Mouse (Mus musculus): ENCODE data around the gene Ric3. TPM values are rescaled to one million over a fixed set of nuclear protein-coding genes. Genes with fewer than 3 reads are reported as not detected.

The Ric3 gene
- polyA plus RNA-seq, 1 experiment from 2014 or later = 1.1 TPM

DNA sequence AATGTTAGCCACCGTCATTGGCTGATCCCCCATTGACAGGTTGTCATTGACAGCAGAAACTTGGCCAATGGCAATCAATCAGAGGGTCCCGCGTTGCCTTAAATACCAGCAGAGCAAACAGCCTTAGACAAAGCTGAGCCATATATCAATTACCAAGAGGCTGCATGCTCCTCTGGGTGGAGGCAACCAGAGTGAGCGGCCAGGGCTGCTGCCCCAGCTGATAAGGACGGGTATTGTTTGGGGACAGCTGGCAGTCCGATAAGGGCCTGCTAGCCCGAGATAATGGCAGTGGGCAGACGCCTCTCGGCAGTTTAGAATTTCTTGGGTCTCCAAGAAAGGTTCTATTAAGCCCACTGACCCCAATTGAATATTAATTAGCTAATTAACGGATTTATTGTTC is 31.8 kb upstream of the Ric3 start:
- DNase-seq (ENCODE audit: low spot score) (peak; percentile 14), ATAC-seq (ENCODE audit: low FRiP score, low TSS enrichment) (no peak)
- TF ChIP-seq EP300 (optimal IDR thresholded peaks at IDR 0.05) (no peak), CTCF (IDR thresholded peaks at IDR 0.05; ENCODE audit: low read depth) (no peak)
- H3K27ac ChIP-seq (replicated peaks) = no peak overlapping the region
- H3K36me3 ChIP-seq (ENCODE audit: control insufficient read depth, insufficient read depth, low read length) = no peaks in the 10 kb centered on the region
- H3K4me3 ChIP-seq (ENCODE audit: low read depth, low read length) = no peak overlapping the region
- H3K9me3 ChIP-seq (ENCODE audit: control insufficient read depth, low read length) = no peaks in the 10 kb centered on the region
- H3K9ac ChIP-seq (ENCODE audit: low read length) = no peak overlapping the region
- no peak overlapping the region for H3K4me2 ChIP-seq (replicated peaks; ENCODE audit: low read depth)
- 27% methylated on average over 10 of the region's 10 CpGs for WGBS
- H3K4me1 ChIP-seq (replicated peaks; ENCODE audit: control insufficient read depth, insufficient read depth) = no peaks in the 10 kb centered on the region
- H3K27me3 ChIP-seq (ENCODE audit: control insufficient read depth, insufficient read depth, low read length) = no peaks in the 10 kb centered on the region

DNA sequence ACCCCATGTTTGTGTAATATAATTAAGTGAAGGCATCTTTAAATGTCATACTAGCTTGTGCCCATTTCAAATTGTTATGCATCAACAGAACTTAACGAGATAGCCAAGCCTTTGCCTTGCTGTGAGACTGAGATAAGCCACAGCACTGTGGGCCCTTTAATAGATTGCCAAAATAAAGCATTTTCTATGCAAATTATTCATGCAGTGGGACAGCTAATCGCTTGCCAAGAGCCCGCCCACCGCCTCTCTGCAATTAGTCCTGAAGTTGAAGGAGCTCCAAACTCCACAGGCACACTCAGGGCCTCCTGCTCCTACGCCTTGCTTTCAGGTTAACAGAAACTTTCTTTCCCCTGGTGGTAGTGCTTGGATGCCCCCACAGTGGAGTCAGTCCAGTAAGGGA is 27.9 kb upstream of the Ric3 start:
- Histone ChIP-seq H3K9me3 (ENCODE audit: control insufficient read depth, low read length) (no peaks in the 10 kb centered on the region), H3K27ac (replicated peaks) (no peak overlapping the region), H3K27me3 (ENCODE audit: control insufficient read depth, insufficient read depth, low read length) (no peaks in the 10 kb centered on the region), H3K4me3 (ENCODE audit: low read depth, low read length) (no peak overlapping the region), H3K4me1 (replicated peaks; ENCODE audit: control insufficient read depth, insufficient read depth) (no peaks in the 10 kb centered on the region), H3K36me3 (ENCODE audit: control insufficient read depth, insufficient read depth, low read length) (no peaks in the 10 kb centered on the region), H3K9ac (ENCODE audit: low read length) (no peak overlapping the region), H3K4me2 (replicated peaks; ENCODE audit: low read depth) (no peak overlapping the region)
- DNase-seq (ENCODE audit: low spot score) (peak; percentile 8), ATAC-seq (ENCODE audit: low FRiP score, low TSS enrichment) (no peak)
- 68% methylated on average over 5 of the region's 5 CpGs for WGBS
- TF ChIP-seq EP300 (optimal IDR thresholded peaks at IDR 0.05) (no peak), CTCF (IDR thresholded peaks at IDR 0.05; ENCODE audit: low read depth) (no peak)

DNA sequence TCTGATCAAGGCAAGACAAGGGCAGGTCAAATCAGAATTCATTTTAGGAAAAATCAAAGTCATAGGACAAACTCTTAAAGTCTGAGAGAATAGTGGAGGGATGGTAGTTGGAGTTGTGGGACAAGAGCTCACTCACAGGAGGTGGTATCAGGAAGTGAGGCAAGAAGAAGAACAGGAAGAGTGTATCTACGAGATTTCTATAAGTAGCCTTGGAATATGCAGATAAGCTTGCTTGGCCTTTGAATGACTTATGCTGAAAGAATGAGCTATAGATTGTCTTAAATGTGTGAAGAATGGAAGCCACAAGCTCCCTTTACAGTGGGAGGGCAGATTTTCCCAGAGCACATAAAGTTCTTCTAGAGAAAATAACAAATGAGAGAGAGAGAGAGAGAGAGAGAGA is 21.8 kb upstream of the Ric3 start:
- TF ChIP-seq EP300 (optimal IDR thresholded peaks at IDR 0.05) (no peak), CTCF (IDR thresholded peaks at IDR 0.05; ENCODE audit: low read depth) (no peak)

DNA sequence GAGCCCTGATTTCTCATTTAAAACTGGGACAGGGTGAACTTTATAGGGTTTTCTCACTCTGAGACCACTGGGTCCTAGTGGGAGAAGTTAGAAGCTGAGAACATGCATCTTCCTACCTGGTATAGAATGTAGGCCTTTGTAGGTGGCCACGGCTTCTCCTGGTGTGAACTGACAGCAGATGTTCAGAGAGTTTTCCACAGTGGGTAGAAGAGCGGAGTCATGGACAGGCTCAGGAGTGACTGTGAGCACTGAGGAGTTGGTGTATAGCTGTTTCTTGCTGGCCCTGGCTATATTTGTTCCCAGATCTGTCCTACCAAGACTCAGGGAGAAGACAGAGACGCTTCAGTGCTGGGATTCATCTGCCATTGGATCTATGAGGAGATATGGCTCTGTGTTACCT is 18.0 kb upstream of the Ric3 start:
- no peaks in the 10 kb centered on the region for H3K27me3 ChIP-seq (ENCODE audit: control insufficient read depth, insufficient read depth, low read length)
- WGBS = 80% methylated on average over 3 of the region's 3 CpGs
- no peak overlapping the region for H3K9ac ChIP-seq (ENCODE audit: low read length)
- no peak overlapping the region for H3K27ac ChIP-seq (replicated peaks)
- H3K4me2 ChIP-seq (replicated peaks; ENCODE audit: low read depth) = no peak overlapping the region
- no peaks in the 10 kb centered on the region for H3K9me3 ChIP-seq (ENCODE audit: control insufficient read depth, low read length)
- DNase-seq (ENCODE audit: low spot score) = no peak
- ATAC-seq (ENCODE audit: low FRiP score, low TSS enrichment) = no peak
- H3K36me3 ChIP-seq (ENCODE audit: control insufficient read depth, insufficient read depth, low read length) = no peaks in the 10 kb centered on the region
- H3K4me3 ChIP-seq (ENCODE audit: low read depth, low read length) = no peak overlapping the region
- H3K4me1 ChIP-seq (replicated peaks; ENCODE audit: control insufficient read depth, insufficient read depth) = no peaks in the 10 kb centered on the region
- no peak for TF ChIP-seq EP300 (optimal IDR thresholded peaks at IDR 0.05)

More for the DNA sequence above, 21.8 kb upstream of the Ric3 start:
- Histone ChIP-seq H3K9me3 (ENCODE audit: control insufficient read depth, low read length) (no peaks in the 10 kb centered on the region), H3K9ac (ENCODE audit: low read length) (no peak overlapping the region), H3K4me2 (replicated peaks; ENCODE audit: low read depth) (no peak overlapping the region), H3K4me1 (replicated peaks; ENCODE audit: control insufficient read depth, insufficient read depth) (no peaks in the 10 kb centered on the region), H3K27me3 (ENCODE audit: control insufficient read depth, insufficient read depth, low read length) (no peaks in the 10 kb centered on the region), H3K36me3 (ENCODE audit: control insufficient read depth, insufficient read depth, low read length) (no peaks in the 10 kb centered on the region), H3K27ac (replicated peaks) (no peak overlapping the region), H3K4me3 (ENCODE audit: low read depth, low read length) (no peak overlapping the region)
- DNase-seq (ENCODE audit: low spot score) (no peak), ATAC-seq (ENCODE audit: low FRiP score, low TSS enrichment) (no peak)
- 48% methylated on average over 1 of the region's 1 CpGs for WGBS

DNA sequence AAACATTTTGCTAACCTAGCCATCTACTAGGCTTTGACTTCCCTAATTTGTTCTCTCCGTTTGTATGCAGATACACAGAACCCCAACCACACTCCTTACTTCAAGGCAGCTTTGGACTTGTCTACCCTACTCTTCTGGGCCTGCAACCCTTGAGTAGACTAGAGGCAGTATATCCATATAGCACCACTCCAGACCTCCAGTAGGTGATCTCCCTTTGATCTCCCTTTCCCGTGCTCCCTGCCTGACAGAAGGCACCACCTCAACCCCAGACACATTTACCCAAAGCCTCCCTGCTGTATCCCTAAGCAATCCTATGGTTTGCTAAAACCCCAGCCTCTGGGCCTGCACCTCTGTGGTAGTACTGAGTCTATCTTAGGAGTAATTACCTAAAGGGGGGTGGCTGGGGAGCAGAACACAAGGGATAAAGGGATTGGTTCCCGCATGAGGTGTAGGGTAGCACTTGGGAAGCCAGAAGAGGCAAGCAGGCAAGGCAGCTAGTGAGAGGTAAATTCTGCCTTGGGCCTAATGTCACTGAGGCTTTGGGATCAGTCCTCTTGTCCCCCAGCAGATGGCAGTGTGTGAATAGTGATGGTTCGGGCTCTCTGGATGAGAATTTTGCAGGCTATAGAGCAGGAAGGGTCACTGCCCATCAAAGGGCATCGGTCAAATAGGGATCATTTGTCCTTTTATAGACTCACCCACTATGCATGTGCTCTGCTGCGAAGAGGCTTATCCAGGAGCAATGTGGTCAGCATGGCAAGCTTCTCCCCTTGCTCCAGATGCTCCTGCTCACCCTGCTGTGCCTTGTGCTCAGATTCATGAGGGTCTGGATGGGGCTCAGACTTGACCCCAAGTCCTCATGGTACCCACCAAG is 15.3 kb upstream of the Ric3 start:
- Histone ChIP-seq H3K36me3 (ENCODE audit: control insufficient read depth, insufficient read depth, low read length) (no peaks in the 10 kb centered on the region), H3K9me3 (ENCODE audit: control insufficient read depth, low read length) (no peaks in the 10 kb centered on the region), H3K9ac (ENCODE audit: low read length) (no peak overlapping the region), H3K27ac (replicated peaks) (no peak overlapping the region), H3K4me3 (ENCODE audit: low read depth, low read length) (no peak overlapping the region), H3K4me2 (replicated peaks; ENCODE audit: low read depth) (no peak overlapping the region), H3K4me1 (replicated peaks; ENCODE audit: control insufficient read depth, insufficient read depth) (no peaks in the 10 kb centered on the region), H3K27me3 (ENCODE audit: control insufficient read depth, insufficient read depth, low read length) (no peaks in the 10 kb centered on the region)
- no peak for DNase-seq (ENCODE audit: low spot score)
- no peak for TF ChIP-seq EP300 (optimal IDR thresholded peaks at IDR 0.05)
- peak; percentile 76 for TF ChIP-seq CTCF (IDR thresholded peaks at IDR 0.05; ENCODE audit: low read depth)
- no peak for ATAC-seq (ENCODE audit: low FRiP score, low TSS enrichment)
- 38% methylated on average over 6 of the region's 6 CpGs for WGBS

DNA sequence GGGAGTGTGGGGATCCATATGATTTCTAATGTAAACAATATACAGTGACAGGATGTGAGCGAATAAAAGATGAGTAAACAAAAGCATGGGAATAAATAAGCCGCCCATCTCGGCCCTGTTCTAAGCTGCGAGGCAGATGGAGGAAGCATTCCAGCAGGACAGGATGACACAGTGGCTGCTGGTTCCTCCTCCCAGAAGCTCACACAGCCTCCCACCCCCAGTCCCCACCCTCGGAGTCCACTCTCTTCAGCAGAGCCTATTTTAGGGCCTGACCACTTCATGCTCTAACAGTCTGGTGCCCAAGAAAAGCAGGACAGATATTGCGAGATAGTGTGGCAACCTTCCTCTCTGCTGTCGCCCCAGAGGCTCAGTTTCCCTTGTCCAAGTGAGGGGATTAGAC is 14.1 kb upstream of the Ric3 start:
- DNase-seq (ENCODE audit: low spot score) = no peak

More for the DNA sequence above, 14.1 kb upstream of the Ric3 start:
- TF ChIP-seq EP300 (optimal IDR thresholded peaks at IDR 0.05) (no peak), CTCF (IDR thresholded peaks at IDR 0.05; ENCODE audit: low read depth) (no peak)
- H3K9ac ChIP-seq (ENCODE audit: low read length) = no peak overlapping the region
- no peaks in the 10 kb centered on the region for H3K4me1 ChIP-seq (replicated peaks; ENCODE audit: control insufficient read depth, insufficient read depth)
- H3K27ac ChIP-seq (replicated peaks) = no peak overlapping the region
- no peak overlapping the region for H3K4me3 ChIP-seq (ENCODE audit: low read depth, low read length)
- no peaks in the 10 kb centered on the region for H3K9me3 ChIP-seq (ENCODE audit: control insufficient read depth, low read length)
- no peak overlapping the region for H3K4me2 ChIP-seq (replicated peaks; ENCODE audit: low read depth)
- no peaks in the 10 kb centered on the region for H3K36me3 ChIP-seq (ENCODE audit: control insufficient read depth, insufficient read depth, low read length)
- ATAC-seq (ENCODE audit: low FRiP score, low TSS enrichment) = no peak
- H3K27me3 ChIP-seq (ENCODE audit: control insufficient read depth, insufficient read depth, low read length) = no peaks in the 10 kb centered on the region
- 47% methylated on average over 7 of the region's 7 CpGs for WGBS
